Mouse (Mus musculus): ENCODE data around the gene Bcl2l1. TPM values are rescaled to one million over a fixed set of nuclear protein-coding genes. Genes with fewer than 3 reads are reported as not detected.
A peak's percentile ranks its signal among the peaks of the same experiment; 100 is the strongest.

Gene Bcl2l1
- polyA plus RNA-seq (2016; fragmentation: Nextera tagmentation; extraction: Ambion mirVana): 107 and 110 TPM in 2 replicates

- Histone ChIP-seq H3K9me3 (no peaks in the 10 kb centered on the region), H3K4me1 (replicated peaks) (peaks cover 38% of the 10 kb centered on the region), H3K27ac (peak within 1 kb of the TSS; percentile 97), H3K4me2 (peak within 1 kb of the TSS; percentile 77), H3K27me3 (no peaks in the 10 kb centered on the region), H3K9ac (replicated peaks) (peak within 1 kb of the TSS; percentile 86), H3K36me3 (peaks cover 20% of the 10 kb centered on the region; the same call in 1 of the 2 replicates), H3K4me3 (replicated peaks) (peak within 1 kb of the TSS; percentile 68)
- under 1% methylated on average over 74 of the region's 74 CpGs for WGBS
- ATAC-seq (ENCODE audit: insufficient number of reproducible peaks, insufficient read depth, low FRiP score, low TSS enrichment, low read depth): peak; percentile 96
Measured at GRCm38 (mm10) chr2:152831019-152831878, at the start of gene Bcl2l1. Gene Bcl2l1, minus strand, starts transcription at chr2:152831728.

- Histone ChIP-seq H3K4me3 (replicated peaks) (no peak overlapping the region), H3K36me3 (peaks cover 92% of the 10 kb centered on the region), H3K9ac (replicated peaks) (no peak overlapping the region), H3K4me2 (no peak overlapping the region), H3K9me3 (no peaks in the 10 kb centered on the region), H3K4me1 (replicated peaks) (no peaks in the 10 kb centered on the region), H3K27ac (no peak overlapping the region), H3K27me3 (no peaks in the 10 kb centered on the region)
- 93% methylated on average over 13 of the region's 13 CpGs for WGBS
- ATAC-seq (ENCODE audit: insufficient number of reproducible peaks, insufficient read depth, low FRiP score, low TSS enrichment, low read depth): no peak
Measured at GRCm38 (mm10) chr2:152880898-152881297, 49.4 kb upstream of the Bcl2l1 start.

DNA sequence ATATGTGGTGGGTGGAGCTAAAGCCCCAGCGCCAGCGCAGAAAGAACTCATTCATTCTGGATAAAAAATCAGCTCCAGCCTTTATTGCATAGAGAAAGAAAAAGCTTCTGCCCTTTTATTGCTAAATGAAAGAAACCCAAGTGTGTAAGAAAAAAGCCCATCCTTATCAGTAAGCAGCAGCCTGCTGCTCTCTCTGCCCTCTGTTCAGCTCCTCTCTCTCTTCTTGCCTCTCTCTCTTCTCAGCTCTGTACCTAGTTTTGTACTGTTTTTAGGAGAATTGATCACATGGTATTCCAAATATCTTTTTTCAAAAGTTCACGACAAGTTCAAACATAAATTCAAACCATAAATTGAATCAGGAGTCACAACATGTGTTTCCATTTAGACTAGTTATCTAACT, 46.7 kb upstream of the Bcl2l1 start:
- Histone ChIP-seq H3K9ac (replicated peaks) (no peak overlapping the region), H3K4me1 (replicated peaks) (no peaks in the 10 kb centered on the region), H3K4me2 (no peak overlapping the region), H3K36me3 (peaks cover 93% of the 10 kb centered on the region), H3K27ac (no peak overlapping the region), H3K9me3 (no peaks in the 10 kb centered on the region), H3K4me3 (replicated peaks) (no peak overlapping the region), H3K27me3 (no peaks in the 10 kb centered on the region)
- WGBS: 80% methylated on average over 3 of the region's 3 CpGs
- no peak for ATAC-seq (ENCODE audit: insufficient number of reproducible peaks, insufficient read depth, low FRiP score, low TSS enrichment, low read depth)

DNA sequence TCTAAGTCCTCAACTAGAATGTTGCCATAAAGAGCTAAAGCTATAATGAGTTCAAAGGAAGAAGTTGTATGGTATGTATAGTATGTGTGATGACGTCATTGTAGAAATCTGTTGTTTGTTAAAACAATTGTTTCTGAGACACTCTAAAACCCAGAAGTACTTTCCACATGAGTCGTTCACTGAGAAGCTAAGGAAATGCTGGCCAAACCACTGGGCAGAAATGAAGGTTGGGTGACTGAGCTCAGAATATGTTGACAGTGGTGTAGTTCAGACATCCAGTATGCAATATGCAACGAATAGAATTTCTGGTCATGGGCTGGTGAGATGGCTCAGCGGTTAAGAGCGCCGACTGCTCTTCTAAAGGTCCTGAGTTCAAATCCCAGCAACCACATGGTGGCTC, 31.8 kb upstream of the Bcl2l1 start:
- Histone ChIP-seq H3K27me3 (no peaks in the 10 kb centered on the region), H3K27ac (no peak overlapping the region), H3K4me3 (replicated peaks) (no peak overlapping the region), H3K9ac (replicated peaks) (no peak overlapping the region), H3K36me3 (peaks cover 75% of the 10 kb centered on the region), H3K4me1 (replicated peaks) (no peaks in the 10 kb centered on the region), H3K4me2 (no peak overlapping the region), H3K9me3 (no peaks in the 10 kb centered on the region)
- 93% methylated on average over 6 of the region's 6 CpGs for WGBS
- ATAC-seq (ENCODE audit: insufficient number of reproducible peaks, insufficient read depth, low FRiP score, low TSS enrichment, low read depth): no peak

GRCm38 (mm10) chr2:152862638-152863037, 31.1 kb upstream of the Bcl2l1 start:
- H3K36me3 ChIP-seq: peaks cover 75% of the 10 kb centered on the region

GRCm38 (mm10) chr2:152861891-152862290, 30.4 kb upstream of the Bcl2l1 start:
- Histone ChIP-seq H3K27ac (no peak overlapping the region), H3K9me3 (no peaks in the 10 kb centered on the region), H3K4me2 (no peak overlapping the region), H3K4me1 (replicated peaks) (no peaks in the 10 kb centered on the region), H3K4me3 (replicated peaks) (no peak overlapping the region), H3K9ac (replicated peaks) (no peak overlapping the region), H3K27me3 (no peaks in the 10 kb centered on the region), H3K36me3 (peaks cover 76% of the 10 kb centered on the region)
- ATAC-seq (ENCODE audit: insufficient number of reproducible peaks, insufficient read depth, low FRiP score, low TSS enrichment, low read depth): no peak
- WGBS: 96% methylated on average over 1 of the region's 1 CpGs

More at GRCm38 (mm10) chr2:152862638-152863037, 31.1 kb upstream of the Bcl2l1 start:
- no peak for ATAC-seq (ENCODE audit: insufficient number of reproducible peaks, insufficient read depth, low FRiP score, low TSS enrichment, low read depth)
- WGBS: 87% methylated on average over 3 of the region's 3 CpGs
- no peaks in the 10 kb centered on the region for H3K27me3 ChIP-seq
- no peaks in the 10 kb centered on the region for H3K4me1 ChIP-seq (replicated peaks)
- no peak overlapping the region for H3K27ac ChIP-seq
- H3K9ac ChIP-seq (replicated peaks): no peak overlapping the region
- no peak overlapping the region for H3K4me2 ChIP-seq
- H3K4me3 ChIP-seq (replicated peaks): no peak overlapping the region
- no peaks in the 10 kb centered on the region for H3K9me3 ChIP-seq

DNA sequence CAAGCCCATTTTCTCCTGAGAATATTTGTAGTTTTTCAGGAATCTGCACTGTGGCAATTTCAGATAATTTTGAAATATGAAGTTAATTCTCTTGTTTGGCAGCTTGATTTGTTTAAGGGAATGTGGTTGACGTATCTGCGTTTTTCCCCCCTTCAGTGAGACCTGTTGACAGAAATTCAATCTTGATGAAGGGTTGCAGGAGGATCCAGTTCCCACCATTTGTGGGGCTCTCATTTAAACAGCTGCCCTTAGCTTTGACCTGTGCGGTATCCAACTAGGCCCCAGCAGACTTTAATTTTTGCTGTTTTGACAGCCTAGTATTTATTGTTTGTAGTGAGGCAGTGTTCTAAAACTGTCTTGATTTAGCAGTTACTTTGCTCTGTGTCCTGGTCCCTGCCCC, 28.0 kb upstream of the Bcl2l1 start:
- Histone ChIP-seq H3K27ac (no peak overlapping the region), H3K27me3 (no peaks in the 10 kb centered on the region), H3K4me3 (replicated peaks) (no peak overlapping the region), H3K4me2 (no peak overlapping the region), H3K36me3 (peaks cover 79% of the 10 kb centered on the region), H3K9me3 (no peaks in the 10 kb centered on the region), H3K9ac (replicated peaks) (no peak overlapping the region), H3K4me1 (replicated peaks) (no peaks in the 10 kb centered on the region)
- WGBS: 78% methylated on average over 3 of the region's 3 CpGs
- ATAC-seq (ENCODE audit: insufficient number of reproducible peaks, insufficient read depth, low FRiP score, low TSS enrichment, low read depth): no peak

DNA sequence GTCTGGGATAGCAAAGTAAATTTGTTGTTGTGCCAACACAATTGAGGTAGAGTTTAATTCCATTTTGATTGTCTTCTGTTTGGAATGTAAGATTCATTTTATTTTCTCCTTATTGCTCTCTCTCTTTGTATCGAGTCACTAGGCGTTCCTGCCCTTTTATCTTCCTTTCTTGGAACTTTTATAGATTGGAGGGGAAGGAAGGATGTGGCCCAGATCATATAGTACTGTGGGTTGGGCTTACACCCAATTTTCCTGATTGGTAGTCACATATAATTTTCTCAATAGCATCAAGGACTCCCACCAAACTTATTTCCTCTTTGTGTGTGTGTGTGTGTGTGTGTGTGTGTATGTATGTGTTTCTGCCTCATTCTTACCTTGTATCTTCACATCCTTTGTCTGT, 16.9 kb upstream of the Bcl2l1 start:
- ATAC-seq (ENCODE audit: insufficient number of reproducible peaks, insufficient read depth, low FRiP score, low TSS enrichment, low read depth): no peak
- no peaks in the 10 kb centered on the region for H3K27me3 ChIP-seq
- H3K4me3 ChIP-seq (replicated peaks): peak overlapping the region; percentile 82
- H3K4me1 ChIP-seq (replicated peaks): peaks cover 17% of the 10 kb centered on the region
- H3K9me3 ChIP-seq: no peaks in the 10 kb centered on the region
- H3K27ac ChIP-seq: peak overlapping the region; percentile 88; the same call in 1 of the 2 replicates
- H3K4me2 ChIP-seq: peak overlapping the region; percentile 72
- peak overlapping the region; percentile 72 for H3K9ac ChIP-seq (replicated peaks)
- 6% methylated on average over 2 of the region's 2 CpGs for WGBS
- peaks cover 19% of the 10 kb centered on the region for H3K36me3 ChIP-seq

- ATAC-seq (ENCODE audit: insufficient number of reproducible peaks, insufficient read depth, low FRiP score, low TSS enrichment, low read depth): peak; percentile 94
- Histone ChIP-seq H3K36me3 (peaks cover 12% of the 10 kb centered on the region), H3K27me3 (no peaks in the 10 kb centered on the region), H3K27ac (peak within 1 kb of the TSS; percentile 88), H3K4me1 (replicated peaks) (peaks cover 17% of the 10 kb centered on the region), H3K9me3 (no peaks in the 10 kb centered on the region), H3K4me2 (peak within 1 kb of the TSS; percentile 72), H3K9ac (replicated peaks) (peak within 1 kb of the TSS; percentile 72), H3K4me3 (replicated peaks) (peak within 1 kb of the TSS; percentile 82)
- WGBS: under 1% methylated on average over 34 of the region's 34 CpGs
Measured at GRCm38 (mm10) chr2:152847815-152848302, 16.3 kb upstream of the Bcl2l1 start, which contains the start of gene Tpx2. Gene Tpx2, plus strand, starts transcription at chr2:152847964.

GRCm38 (mm10) chr2:152847057-152847814, 15.7 kb upstream of the Bcl2l1 start:
- Histone ChIP-seq H3K27me3 (no peaks in the 10 kb centered on the region), H3K9ac (replicated peaks) (no peak overlapping the region), H3K4me2 (peak overlapping the region; percentile 47), H3K4me1 (replicated peaks) (peaks cover 17% of the 10 kb centered on the region), H3K9me3 (no peaks in the 10 kb centered on the region), H3K27ac (no peak overlapping the region), H3K4me3 (replicated peaks) (peak overlapping the region; percentile 82), H3K36me3 (peaks cover 6% of the 10 kb centered on the region; the same call in 1 of the 2 replicates)
- WGBS: 16% methylated on average over 3 of the region's 3 CpGs
- no peak for ATAC-seq (ENCODE audit: insufficient number of reproducible peaks, insufficient read depth, low FRiP score, low TSS enrichment, low read depth)

DNA sequence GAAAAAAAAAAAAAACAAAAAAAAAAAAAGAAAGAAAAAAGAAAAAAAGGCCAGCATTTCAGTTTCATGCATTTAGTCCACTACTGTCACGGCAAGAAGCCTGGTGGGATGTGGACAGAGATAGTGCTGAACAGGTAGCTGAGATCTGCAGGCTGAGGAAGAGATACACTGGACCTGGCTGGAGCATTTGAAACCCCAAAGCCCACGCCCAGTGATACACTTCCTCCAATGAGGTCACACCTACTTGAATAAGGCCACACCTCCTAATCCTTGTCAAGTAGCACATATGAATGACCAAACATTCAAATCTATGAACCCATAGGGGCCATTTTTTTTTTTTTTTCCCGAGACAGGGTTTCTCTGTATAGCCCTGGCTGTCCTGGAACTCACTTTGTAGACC, 11.2 kb upstream of the Bcl2l1 start:
- Histone ChIP-seq H3K27ac (no peak overlapping the region), H3K4me1 (replicated peaks) (no peaks in the 10 kb centered on the region), H3K4me2 (no peak overlapping the region), H3K4me3 (replicated peaks) (no peak overlapping the region), H3K27me3 (no peaks in the 10 kb centered on the region), H3K9ac (replicated peaks) (no peak overlapping the region), H3K9me3 (no peaks in the 10 kb centered on the region), H3K36me3 (no peaks in the 10 kb centered on the region)
- ATAC-seq (ENCODE audit: insufficient number of reproducible peaks, insufficient read depth, low FRiP score, low TSS enrichment, low read depth): no peak
- 66% methylated on average over 3 of the region's 3 CpGs for WGBS
